Mouse (Mus musculus) skeletal muscle tissue, adult 2 months (tissue): Measurements from ENCODE around the gene Mrps21.
"Not testable (repeated sequence)": the region's sequence is repeated elsewhere in the genome, so short reads cannot be mapped to it uniquely, and the experiment has no call there.

Experiments
- DNase-seq: peaks from one replicate; pipeline ENCODE4 v3.0.0-alpha.2; 2012; ENCODE audit warnings: low read depth, low spot score

The Mrps21 gene

DNA sequence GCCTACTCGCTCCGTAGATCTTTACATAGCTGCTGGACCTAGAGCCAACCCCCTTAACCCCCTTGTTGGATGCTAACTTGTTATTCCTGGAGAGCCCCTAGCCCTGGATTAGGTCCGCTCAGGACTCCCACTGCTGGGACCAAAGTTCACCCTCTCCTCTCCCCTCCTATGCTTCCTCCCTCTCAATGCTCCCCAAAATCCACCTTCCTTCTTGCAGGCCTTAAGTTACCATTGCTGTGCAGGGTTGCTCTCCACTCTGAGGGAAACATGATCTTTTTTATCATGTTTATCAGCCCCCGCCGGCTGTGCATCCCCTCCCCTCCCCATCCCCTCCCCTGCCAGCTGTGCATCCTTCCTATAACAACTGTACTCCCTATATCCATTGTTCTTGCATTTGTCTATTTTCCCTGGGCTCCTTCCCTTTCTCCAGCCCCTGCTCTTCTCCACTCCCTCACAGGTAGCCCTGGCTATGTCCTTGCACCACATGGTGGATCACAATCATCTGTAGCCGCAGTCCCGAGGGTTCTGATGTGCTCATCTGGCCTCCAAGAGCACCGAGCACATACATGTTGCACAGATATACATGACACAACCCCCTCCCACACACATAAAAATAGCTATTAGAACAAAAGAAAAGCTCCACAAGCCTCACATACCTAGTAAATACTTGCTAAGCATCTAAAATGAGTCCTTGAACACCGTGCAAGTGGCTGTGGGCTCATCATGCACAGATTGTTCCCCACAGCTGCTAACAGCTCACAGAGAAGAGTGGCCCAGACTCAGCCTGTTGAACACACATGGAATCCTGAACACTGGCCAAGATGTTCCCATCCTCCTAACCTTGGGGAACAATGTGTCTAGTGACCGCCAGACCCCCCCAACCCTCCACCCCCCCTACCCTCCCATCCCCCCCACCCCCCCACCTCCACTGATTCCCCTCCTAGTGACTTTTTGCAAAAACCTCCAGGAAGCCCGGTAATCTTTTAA, 21.0 kb upstream of the Mrps21 start:
- DNase-seq: no peak

DNA sequence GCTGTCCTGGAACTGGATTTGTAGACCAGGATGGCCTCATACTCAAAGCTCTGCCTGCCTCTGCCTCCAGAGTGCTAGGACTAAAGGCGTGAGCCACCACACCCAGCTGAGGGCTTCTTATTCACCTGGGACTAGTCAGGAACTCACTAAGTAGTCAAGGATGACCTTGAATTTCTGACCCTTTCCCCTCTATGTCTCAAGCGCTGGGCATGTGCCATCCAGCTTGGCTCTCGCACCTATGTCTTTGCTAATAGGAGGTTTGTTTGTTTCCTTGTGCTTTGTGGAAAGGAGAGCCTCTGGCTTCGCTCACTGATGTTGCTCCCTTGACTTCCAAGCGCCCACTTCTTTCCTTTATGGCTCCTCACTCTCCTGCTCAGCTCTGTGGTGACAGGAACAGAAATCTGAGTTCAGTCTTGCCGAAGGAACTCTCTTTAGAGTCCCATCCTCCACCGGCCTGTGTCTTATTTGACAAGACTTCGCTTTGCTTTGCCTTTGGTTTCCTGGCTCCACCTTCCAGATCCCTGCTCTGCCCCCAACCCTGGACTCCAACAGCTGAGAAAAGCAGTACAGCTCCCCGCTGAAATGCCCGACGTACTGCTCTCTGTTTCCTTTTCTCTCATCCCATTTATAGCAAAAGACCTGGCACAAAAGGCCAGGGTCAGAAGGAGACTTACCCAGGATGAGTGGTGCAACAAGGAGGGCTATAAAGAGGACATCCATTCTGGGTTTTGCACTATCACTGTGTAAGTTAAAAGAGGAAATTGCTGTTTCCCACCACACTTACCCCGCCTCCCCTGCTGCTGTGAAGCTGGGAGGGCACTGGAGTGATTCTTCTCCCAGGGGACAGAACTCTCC, 20.1 kb upstream of the Mrps21 start, which contains the start of gene BC028528:
Gene BC028528, minus strand, starts transcription at position 795 of the 855 bp plus-strand sequence.
- no peak for DNase-seq

DNA sequence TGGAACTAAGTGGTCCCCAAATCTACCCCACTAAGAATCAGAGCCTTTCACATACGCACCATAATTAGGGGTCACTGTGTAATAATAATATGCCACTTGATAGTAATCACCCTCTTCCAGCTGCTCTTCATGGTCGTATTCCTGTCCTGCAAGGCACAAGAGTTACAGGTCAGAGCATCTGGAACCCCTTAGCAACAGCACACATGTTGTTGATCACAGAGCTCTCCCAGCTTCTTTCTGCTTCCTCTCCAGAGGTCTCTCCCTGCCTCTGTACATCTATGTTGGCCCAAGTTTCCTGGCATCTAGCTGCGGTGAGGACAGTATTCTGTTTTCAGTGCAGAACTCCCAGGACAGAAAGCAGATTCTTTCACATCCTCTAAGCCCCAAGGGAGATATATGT, 18.3 kb upstream of the Mrps21 start:
- no peak for DNase-seq

GRCm38 (mm10) chr3:95887596-95887995, 16.3 kb upstream of the Mrps21 start:
- no peak for DNase-seq

DNA sequence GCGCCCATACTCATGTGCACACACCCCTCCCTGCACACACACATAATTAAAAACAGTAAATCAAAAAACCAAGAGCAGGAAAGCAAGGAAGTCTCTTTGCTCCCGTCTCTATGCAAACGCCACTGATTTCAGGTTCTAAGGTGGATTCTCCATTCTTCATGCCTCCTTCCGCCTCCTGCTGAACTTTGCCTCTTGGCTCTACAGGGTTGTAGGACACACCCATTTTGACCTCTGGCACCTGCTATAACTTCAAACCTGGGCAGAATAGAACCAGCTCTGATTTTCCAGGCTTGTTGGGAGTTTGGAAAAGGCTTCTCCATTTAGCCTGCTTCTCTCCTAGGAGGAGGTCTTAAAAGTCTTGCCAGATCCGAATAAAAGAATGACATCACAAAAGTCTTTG, 13.1 kb upstream of the Mrps21 start:
- no peak for DNase-seq

- DNase-seq: peak; percentile 77
Observed at GRCm38 (mm10) chr3:95882816-95883425, 11.6 kb upstream of the Mrps21 start.

DNA sequence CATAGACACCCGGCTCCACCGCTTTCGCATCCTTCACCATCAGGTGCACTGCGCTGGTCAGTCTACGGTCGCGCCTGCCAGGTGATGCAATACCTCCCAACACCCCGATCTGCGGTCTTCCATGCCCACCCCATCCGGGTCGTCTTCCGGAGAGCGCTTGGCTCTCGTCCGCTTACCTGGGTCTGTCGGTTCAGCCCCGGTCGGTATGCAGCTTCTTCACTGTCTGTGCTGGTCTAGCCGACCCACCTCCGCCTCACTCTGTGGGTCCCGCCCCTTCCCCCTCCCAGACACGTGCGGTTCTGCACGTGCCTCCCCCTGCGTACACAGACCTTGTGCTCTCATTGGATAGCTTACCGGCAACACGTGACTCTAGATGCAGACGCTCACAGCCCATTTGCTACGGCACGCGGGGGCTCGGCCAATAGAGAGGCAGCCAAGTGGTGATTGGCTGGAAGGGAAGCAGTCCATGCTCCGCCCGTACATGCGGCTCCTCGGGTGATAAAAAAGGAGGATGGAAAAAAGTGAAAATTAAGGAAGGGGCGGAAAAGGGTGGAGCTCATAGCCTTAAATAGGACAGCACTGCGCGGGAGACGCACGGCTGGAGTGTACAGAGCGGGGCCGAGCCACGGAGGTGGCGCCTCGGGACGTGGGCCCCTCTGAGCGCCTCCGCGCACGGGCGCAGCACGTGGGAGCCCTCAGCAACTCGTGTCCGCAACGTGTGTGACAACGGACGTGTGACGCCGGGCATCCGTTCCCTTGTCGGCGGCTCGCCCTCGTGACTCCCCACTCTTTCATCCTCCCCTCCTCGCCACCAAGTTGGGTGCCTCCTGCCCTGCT, 10.9 kb upstream of the Mrps21 start, which contains the start of gene Ciart:
Gene Ciart, minus strand, starts transcription at position 273 of the 837 bp plus-strand sequence.
- peak; percentile 99 for DNase-seq

GRCm38 (mm10) chr3:95879063-95879462, 7.7 kb upstream of the Mrps21 start:
- no peak for DNase-seq

- no peak for DNase-seq
Observed at GRCm38 (mm10) chr3:95872048-95872447, 729 bp upstream of the Mrps21 start.

DNA sequence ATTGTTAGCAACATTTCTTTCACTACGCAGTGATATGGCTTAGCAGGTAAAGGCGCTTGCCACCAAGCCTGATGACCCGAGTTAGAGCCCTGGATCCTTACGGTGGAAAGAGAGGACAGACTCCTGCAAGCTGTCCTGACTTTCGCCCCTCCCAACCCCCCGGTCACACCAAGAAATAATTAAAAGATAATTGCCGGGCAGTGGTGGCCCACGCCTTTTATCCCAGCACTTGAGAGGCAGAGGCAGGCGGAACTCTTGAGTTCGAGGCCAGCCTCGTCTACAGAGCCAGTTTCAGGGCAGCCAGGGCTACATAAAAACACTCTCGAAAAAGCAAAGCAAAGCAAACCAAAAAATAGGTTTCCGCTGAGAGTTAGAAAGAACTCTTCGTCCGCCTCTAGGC, 343 bp downstream of the Mrps21 start:
- DNase-seq: no peak

DNA sequence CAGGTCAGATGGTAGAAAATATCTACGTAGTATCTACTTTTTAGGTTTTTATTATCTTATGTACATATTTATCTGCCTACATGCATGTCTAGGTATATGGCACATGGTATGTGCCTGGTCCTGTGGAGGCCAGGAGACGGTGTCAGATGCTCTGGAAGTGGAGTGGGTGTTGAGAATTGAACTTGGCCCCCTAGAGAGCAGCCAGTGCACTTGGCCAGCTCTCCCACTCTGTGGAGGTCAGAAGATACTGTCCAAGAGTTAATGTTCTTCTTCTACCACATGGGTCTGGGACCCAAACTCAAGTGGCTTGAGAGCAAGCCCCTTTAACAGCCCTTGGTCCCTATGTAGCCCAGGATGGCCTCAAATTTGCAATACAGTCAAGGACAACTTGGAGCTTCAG, 3.9 kb downstream of the Mrps21 start:
- DNase-seq: no peak

DNA sequence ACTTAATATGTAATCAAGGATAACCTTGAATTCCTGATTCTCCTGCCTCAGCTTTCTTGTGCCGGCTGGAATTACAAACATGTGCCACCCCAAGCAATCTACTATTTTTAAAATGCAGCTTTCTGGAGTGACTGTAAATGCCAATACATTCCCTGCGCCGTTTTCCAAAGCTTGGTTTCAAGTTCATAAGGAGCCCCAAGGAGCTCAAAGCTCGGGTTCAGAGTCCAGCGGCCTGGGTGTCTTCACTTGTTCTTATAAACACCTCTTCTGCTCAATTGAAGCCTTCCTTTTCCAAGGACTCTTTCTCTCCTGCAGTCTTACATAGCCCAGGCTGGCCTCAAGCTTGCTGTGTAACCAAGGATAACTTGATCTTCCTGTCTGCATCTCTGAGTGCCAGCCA, 5.2 kb downstream of the Mrps21 start:
- no peak for DNase-seq

- no peak for DNase-seq
Observed at GRCm38 (mm10) chr3:95865571-95865970, 5.7 kb downstream of the Mrps21 start.

DNA sequence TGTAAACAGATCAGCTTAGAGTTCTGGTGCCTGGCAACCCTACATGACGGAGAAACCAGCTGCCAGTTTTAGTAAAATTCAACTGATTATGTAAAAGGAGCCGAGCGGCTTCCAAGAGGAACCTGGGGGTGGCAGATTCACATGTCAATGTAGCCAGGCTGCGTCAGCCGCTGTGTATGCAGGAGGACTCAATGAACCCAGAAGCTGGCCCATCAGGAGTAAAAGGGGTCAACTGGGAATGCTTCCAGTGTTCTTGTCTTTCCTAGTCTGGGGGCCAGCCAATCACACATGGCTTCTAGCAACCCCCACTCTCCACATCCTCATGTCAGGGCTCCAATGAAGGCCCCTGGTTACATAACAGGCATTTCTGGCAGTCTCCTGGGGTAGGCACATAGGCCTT, 6.3 kb downstream of the Mrps21 start:
- peak; percentile 80 for DNase-seq

GRCm38 (mm10) chr3:95863578-95863977, 7.7 kb downstream of the Mrps21 start:
- no peak for DNase-seq

DNA sequence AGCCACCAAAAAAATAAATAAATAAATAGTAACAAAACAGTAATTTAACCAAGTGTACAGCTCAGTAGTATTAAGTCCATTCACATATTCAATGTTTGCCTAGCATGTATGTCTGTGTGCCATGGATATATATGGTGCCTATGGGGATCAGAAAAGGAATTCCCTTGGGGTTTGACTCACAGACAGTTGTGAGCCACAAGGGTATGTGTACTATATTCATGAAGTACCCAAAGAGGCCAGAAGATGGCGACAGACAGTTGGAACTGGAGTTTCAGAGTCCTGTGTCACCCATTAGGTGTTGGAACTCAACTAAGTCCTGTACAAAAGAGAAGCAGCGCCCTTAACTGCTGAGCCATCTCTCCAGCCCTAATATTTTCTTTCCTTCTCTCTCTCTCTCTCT, 9.5 kb downstream of the Mrps21 start:
- peak; percentile 68 for DNase-seq

DNA sequence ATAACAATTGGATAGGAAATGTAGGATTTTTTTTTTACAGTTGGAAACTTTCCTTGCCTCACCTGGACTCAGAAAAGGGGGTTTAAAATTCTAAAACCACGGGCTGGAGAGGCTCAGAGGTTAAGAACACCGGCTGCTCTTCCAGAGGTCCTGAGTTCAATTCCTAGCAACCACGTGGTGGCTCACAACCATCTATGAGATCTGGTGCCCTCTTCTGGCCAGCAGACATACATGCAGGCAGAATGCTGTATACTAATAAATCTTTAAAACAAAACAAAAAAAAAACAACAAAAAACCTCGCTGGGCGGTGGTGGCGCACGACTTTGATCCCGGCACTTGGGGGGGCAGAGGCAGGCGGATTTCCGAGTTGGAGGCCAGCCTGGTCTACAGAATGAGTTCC, 10.1 kb downstream of the Mrps21 start:
- no peak for DNase-seq

GRCm38 (mm10) chr3:95860323-95860722, 11.0 kb downstream of the Mrps21 start:
- DNase-seq: no peak

DNA sequence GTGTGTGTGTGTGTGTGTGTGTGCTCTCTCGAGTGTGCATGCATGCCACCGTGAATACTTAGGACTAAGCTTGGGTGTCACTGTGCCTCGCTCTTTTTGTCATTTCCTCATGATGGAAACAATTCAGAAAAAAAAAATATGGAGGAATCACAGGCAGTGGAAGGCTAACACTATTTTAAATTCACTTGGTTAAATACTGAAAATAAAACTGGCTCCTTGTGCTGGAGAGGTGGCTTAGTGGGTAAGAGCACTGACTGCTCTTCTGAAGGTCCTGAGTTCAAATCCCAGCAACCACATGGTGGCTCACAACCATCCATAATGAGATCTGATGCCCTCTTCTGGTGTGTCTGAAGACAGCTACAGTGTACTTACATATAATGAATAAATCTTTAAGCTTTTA, 13.0 kb downstream of the Mrps21 start:
- not testable (repeated sequence) for DNase-seq

- DNase-seq: not testable (repeated sequence)
Observed at GRCm38 (mm10) chr3:95857050-95857449, 14.3 kb downstream of the Mrps21 start.

DNA sequence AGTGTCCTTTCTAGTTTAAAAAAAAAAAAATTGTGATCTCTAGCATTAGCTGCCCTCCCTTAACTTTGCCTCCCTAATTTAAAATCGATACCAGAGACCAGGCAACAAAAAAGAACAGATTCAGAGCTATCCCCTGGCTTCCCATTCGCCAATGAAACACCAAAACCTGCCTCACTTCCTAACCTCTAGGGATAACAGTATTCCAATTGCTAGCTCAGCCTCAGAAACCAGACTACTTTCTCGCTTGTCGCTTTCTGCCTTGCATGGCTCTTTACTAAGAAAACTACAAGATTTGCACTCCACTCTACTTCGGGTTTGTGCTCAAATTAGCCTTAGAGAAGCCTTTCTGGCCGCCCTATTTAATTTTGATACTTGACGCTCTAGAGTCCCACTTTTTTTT, 15.2 kb downstream of the Mrps21 start:
- no peak for DNase-seq
